Mouse (Mus musculus) liver, postnatal 0 days (tissue): ENCODE results near the gene Tatdn2. TPM values are rescaled to one million over a fixed set of nuclear protein-coding genes. Genes with fewer than 3 reads are reported as not detected.

Experiments
- ATAC-seq: fragments of 200-750 bp; cut with Nextera tagmentation; 2 replicates; pipeline ENCODE4 v1.8.0; 2017; ENCODE audit warnings: mild to moderate bottlenecking, moderate library complexity
- DNase-seq: peaks from one replicate; pipeline ENCODE4 v3.0.0-alpha.2; 2016
- H3K27ac ChIP-seq: fragments of 300-500 bp; sonication (generic); 2 replicates; pipeline ENCODE4 v1.5.1; 2014; ENCODE audit warnings: antibody characterized with exemption, moderate library complexity, mild to moderate bottlenecking, low read depth
- H3K27me3 ChIP-seq: fragments of 300-500 bp; sonication (generic); 2 replicates; pipeline ENCODE4 v1.6.1; 2014; ENCODE audit warnings: low read length, control low read depth, mixed read lengths; ENCODE audit not compliant: insufficient read depth
- H3K36me3 ChIP-seq: fragments of 300-500 bp; sonication (generic); replicated peaks from 2 replicates; pipeline ENCODE4 v1.6.1; 2014; ENCODE audit warnings: mild to moderate bottlenecking, control low read depth, low read length, moderate library complexity, mixed read lengths; ENCODE audit not compliant: insufficient read depth
- H3K4me1 ChIP-seq: fragments of 300-500 bp; sonication (generic); 2 replicates; pipeline ENCODE4 v1.6.1; 2014; ENCODE audit warnings: antibody characterized with exemption, mild to moderate bottlenecking, control low read depth; ENCODE audit not compliant: insufficient read depth
- H3K4me2 ChIP-seq: fragments of 300-500 bp; sonication (generic); 2 replicates; pipeline ENCODE4 v1.6.1; 2014; ENCODE audit warnings: low read depth, mild to moderate bottlenecking, low read length, moderate library complexity, mixed read lengths
- H3K4me3 ChIP-seq: fragments of 300-500 bp; sonication (generic); 2 replicates; pipeline ENCODE4 v1.5.1; 2014; ENCODE audit warnings: low read depth, low read length
- H3K9ac ChIP-seq: fragments of 300-500 bp; sonication (generic); replicated peaks from 2 replicates; pipeline ENCODE4 v1.6.1; 2014; ENCODE audit warnings: mild to moderate bottlenecking, moderate library complexity
- H3K9me3 ChIP-seq: fragments of 300-500 bp; sonication (generic); 2 replicates; pipeline ENCODE4 v1.6.1; 2016; ENCODE audit warnings: mild to moderate bottlenecking, control low read depth, low read length, mixed read lengths
- CTCF ChIP-seq: sonication (generic); IDR thresholded peaks from 2 replicates; pipeline ENCODE4 v1.5.1; 2016; ENCODE audit warnings: antibody characterized with exemption, low read depth
- EP300 ChIP-seq: IDR thresholded peaks from 2 replicates; pipeline ENCODE4 v1.6.1; 2016; ENCODE audit warnings: antibody characterized with exemption, low read depth, mild to moderate bottlenecking
- WGBS: fragments of 180-500 bp; shearing (Covaris S2); extraction: QIAGEN DNeasy Blood & Tissue Kit; methylation state at CpG from one replicate; pipeline ENCODE4 v1.1.7; 2014; ENCODE audit not compliant: insufficient replicate concordance; 5-methylcytosine and 5-hydroxymethylcytosine counted together
- polyA plus RNA-seq: library from polyadenylated mRNA; unstranded; fragments of >200 nt; fragmentation: Nextera tagmentation; extraction: Ambion mirVana; gene quantifications from 2 replicates; pipeline ENCODE4 v1.2.1, GENCODE M21; 2015

The Tatdn2 gene
- polyA plus RNA-seq, 1 experiment from 2014 or later, result 0.83 TPM

GRCm38 (mm10) chr6:113714797-113715196, 17.9 kb downstream of the Tatdn2 start:
- H3K27ac ChIP-seq, result peak overlapping the region; percentile 46; the same call in 1 of the 2 replicates
- no peaks in the 10 kb centered on the region for H3K9me3 ChIP-seq
- no peak for TF ChIP-seq CTCF
- no peak for TF ChIP-seq EP300
- peaks cover 19% of the 10 kb centered on the region for H3K4me1 ChIP-seq
- H3K36me3 ChIP-seq, result peaks cover 74% of the 10 kb centered on the region
- H3K9ac ChIP-seq, result no peak overlapping the region
- H3K4me2 ChIP-seq, result no peak overlapping the region
- 69% methylated on average over 1 of the region's 1 CpGs for WGBS
- H3K4me3 ChIP-seq, result no peak overlapping the region
- no peaks in the 10 kb centered on the region for H3K27me3 ChIP-seq
- DNase-seq (no peak), ATAC-seq (no peak)

- no peak overlapping the region for H3K27ac ChIP-seq
- no peak; the same call in 1 of the 2 replicates for ATAC-seq
- H3K4me2 ChIP-seq, result no peak overlapping the region
- 77% methylated on average over 3 of the region's 3 CpGs for WGBS
- no peak overlapping the region for H3K9ac ChIP-seq
- no peaks in the 10 kb centered on the region for H3K27me3 ChIP-seq
- peaks cover 28% of the 10 kb centered on the region for H3K4me1 ChIP-seq
- TF ChIP-seq CTCF, result no peak
- no peak for TF ChIP-seq EP300
- H3K36me3 ChIP-seq, result peaks cover 59% of the 10 kb centered on the region
- H3K4me3 ChIP-seq, result no peak overlapping the region
- H3K9me3 ChIP-seq, result no peaks in the 10 kb centered on the region
- no peak for DNase-seq
Measured at GRCm38 (mm10) chr6:113717541-113717940, 20.7 kb downstream of the Tatdn2 start.

- ATAC-seq (no peak), DNase-seq (no peak)
- H3K9ac ChIP-seq, result no peak within 1 kb of the TSS
- peaks cover 25% of the 10 kb centered on the region for H3K4me1 ChIP-seq
- no peak within 1 kb of the TSS for H3K4me3 ChIP-seq
- 78% methylated on average over 3 of the region's 3 CpGs for WGBS
- no peaks in the 10 kb centered on the region for H3K27me3 ChIP-seq
- H3K4me2 ChIP-seq, result no peak within 1 kb of the TSS
- no peak for TF ChIP-seq EP300
- no peak for TF ChIP-seq CTCF
- no peaks in the 10 kb centered on the region for H3K9me3 ChIP-seq
- peak within 1 kb of the TSS; percentile 34; the same call in 1 of the 2 replicates for H3K27ac ChIP-seq
- peaks cover 48% of the 10 kb centered on the region for H3K36me3 ChIP-seq
Measured at GRCm38 (mm10) chr6:113719878-113720277, 23.0 kb downstream of the Tatdn2 start, which contains the start of gene Ghrl. TSS of gene Ghrl (minus strand) at chr6:113719880.

GRCm38 (mm10) chr6:113721061-113721460, 24.2 kb downstream of the Tatdn2 start:
- H3K27me3 ChIP-seq, result no peaks in the 10 kb centered on the region
- H3K36me3 ChIP-seq, result peaks cover 45% of the 10 kb centered on the region
- peak overlapping the region; percentile 34 for H3K27ac ChIP-seq
- no peak for TF ChIP-seq EP300
- no peak for TF ChIP-seq CTCF
- H3K4me1 ChIP-seq, result peaks cover 25% of the 10 kb centered on the region
- no peak overlapping the region for H3K4me2 ChIP-seq
- ATAC-seq, result peak; percentile 56
- WGBS, result 67% methylated on average over 4 of the region's 4 CpGs
- no peaks in the 10 kb centered on the region for H3K9me3 ChIP-seq
- no peak overlapping the region for H3K9ac ChIP-seq
- DNase-seq, result no peak
- no peak overlapping the region for H3K4me3 ChIP-seq

- H3K36me3 ChIP-seq, result peaks cover 77% of the 10 kb centered on the region
- no peaks in the 10 kb centered on the region for H3K9me3 ChIP-seq
- WGBS, result 84% methylated on average over 7 of the region's 7 CpGs
- no peaks in the 10 kb centered on the region for H3K4me1 ChIP-seq
- TF ChIP-seq EP300 (no peak), CTCF (no peak)
- no peak overlapping the region for H3K4me2 ChIP-seq
- H3K27me3 ChIP-seq, result no peaks in the 10 kb centered on the region
- no peak overlapping the region for H3K9ac ChIP-seq
- no peak overlapping the region for H3K4me3 ChIP-seq
- ATAC-seq (no peak), DNase-seq (no peak)
- H3K27ac ChIP-seq, result no peak overlapping the region
Measured at GRCm38 (mm10) chr6:113728181-113728580, 31.3 kb downstream of the Tatdn2 start.

GRCm38 (mm10) chr6:113731296-113731695, 34.4 kb downstream of the Tatdn2 start:
- Histone ChIP-seq H3K9ac (no peak overlapping the region), H3K27me3 (no peaks in the 10 kb centered on the region), H3K4me1 (no peaks in the 10 kb centered on the region), H3K27ac (no peak overlapping the region), H3K4me2 (no peak overlapping the region), H3K36me3 (peaks cover 86% of the 10 kb centered on the region), H3K9me3 (no peaks in the 10 kb centered on the region), H3K4me3 (no peak overlapping the region)
- no peak for ATAC-seq
- DNase-seq, result no peak
- 84% methylated on average over 3 of the region's 3 CpGs for WGBS
- TF ChIP-seq EP300 (no peak), CTCF (no peak)
